Mouse (Mus musculus) cerebellum, adult 2 months (tissue): Measurements from ENCODE around the gene Sesn1.

Experiments used
- CTCF ChIP-seq: fragments of 200-500 bp; IDR thresholded peaks from 2 replicates; pipeline ENCODE4 v1.5.1; 2011; ENCODE audit warnings: low read depth, mild to moderate bottlenecking, control low read depth, low read length, moderate library complexity, borderline replicate concordance; ENCODE audit not compliant: insufficient read depth
- POLR2A ChIP-seq: fragments of 200-500 bp; IDR thresholded peaks from 2 replicates; pipeline ENCODE4 v1.6.1; 2011; ENCODE audit warnings: low read length, control low read depth, borderline replicate concordance; ENCODE audit not compliant: insufficient read depth

DNA sequence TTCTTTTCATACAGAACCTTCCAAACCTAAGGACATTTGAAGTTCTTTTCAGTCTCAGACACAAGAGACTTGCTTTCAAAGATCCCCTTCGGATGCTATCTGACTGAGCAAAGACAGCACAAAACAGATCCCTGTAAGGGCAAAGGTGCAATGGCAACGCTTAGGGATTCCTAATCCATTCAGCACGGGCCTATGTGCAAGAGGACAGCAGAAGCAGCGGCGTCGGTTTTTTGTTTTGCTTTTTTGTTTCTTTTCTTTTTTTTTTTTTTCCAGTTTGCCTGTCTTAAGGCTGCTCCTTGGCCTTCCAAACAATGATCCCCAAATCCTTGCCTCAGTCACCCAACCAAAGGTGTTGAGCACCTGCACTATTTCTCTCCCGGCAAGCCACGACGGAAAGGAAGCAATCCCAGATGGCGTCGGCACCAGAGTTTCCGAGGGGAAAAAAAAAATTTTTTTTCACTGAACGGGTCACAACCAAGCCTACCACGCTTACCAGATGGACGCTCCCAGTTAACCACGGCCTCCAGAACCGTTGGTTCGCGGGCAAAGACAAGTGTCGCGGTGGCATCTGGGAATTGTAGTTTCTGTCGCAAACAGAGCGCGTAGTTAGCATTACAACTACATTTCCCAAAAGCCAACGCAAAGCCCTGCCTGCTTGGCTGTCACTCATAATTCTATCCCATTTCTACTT is 510 bp upstream of the Sesn1 start:
- TF ChIP-seq POLR2A (no peak), CTCF (no peak)
